Mouse (Mus musculus): ENCODE results near the gene Cubn. TPM values are rescaled to one million over a fixed set of nuclear protein-coding genes. Genes with fewer than 3 reads are reported as not detected.

Gene Cubn
- polyA plus RNA-seq, 1 experiment from 2014 or later: 0.23 TPM

DNA sequence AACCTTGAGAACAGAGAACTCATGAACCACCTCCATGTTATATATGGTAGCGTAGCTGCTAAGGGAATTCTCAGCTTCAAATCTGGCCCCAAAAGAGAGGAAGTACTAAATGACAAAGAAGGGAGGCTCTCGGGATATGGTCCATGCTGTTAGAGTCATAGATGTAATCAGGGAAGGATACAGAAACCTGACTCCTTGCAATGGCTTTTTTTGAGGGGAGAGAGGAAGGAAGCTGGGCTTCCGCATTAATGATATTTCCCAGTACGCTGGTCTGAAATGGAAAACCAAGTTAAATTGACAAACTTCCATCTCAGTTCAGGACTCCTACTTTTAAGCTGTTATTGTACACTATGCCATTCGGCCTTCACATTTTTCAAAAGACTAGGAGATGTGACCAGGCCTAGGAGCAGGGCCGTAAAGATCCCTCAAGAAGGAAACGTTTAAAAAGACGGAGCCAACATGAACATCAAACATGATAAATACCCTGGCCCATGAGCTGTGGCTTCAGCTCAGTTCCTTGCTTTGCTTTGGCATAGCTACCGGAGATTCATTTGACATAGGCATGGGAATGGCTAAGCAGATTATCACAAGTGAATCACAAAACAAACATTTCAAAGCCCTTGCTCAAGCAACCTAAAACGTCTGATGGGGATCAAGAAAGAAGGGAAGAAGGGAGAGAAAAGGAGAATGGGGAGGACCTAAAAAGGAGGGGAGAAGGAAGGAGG, 120.4 kb downstream of the Cubn start:
- WGBS: 61% methylated on average over 10 of the region's 10 CpGs
- H3K4me1 ChIP-seq (replicated peaks; ENCODE audit: control insufficient read depth, insufficient read depth, low read length): peaks cover 5% of the 10 kb centered on the region; the same call in 1 of the 2 replicates
- H3K9me3 ChIP-seq (ENCODE audit: control insufficient read depth, low read length): no peaks in the 10 kb centered on the region
- no peaks in the 10 kb centered on the region for H3K36me3 ChIP-seq (ENCODE audit: control insufficient read depth, insufficient read depth, low read length)
- peak overlapping the region; percentile 33; the same call in 1 of the 2 replicates for H3K9ac ChIP-seq (ENCODE audit: low read depth, low read length)
- H3K4me2 ChIP-seq (replicated peaks; ENCODE audit: low read depth, low read length): no peak overlapping the region
- ATAC-seq (ENCODE audit: low FRiP score) (no peak), DNase-seq (ENCODE audit: low spot score) (no peak)
- no peak overlapping the region for H3K4me3 ChIP-seq (ENCODE audit: low read depth, low read length)
- no peaks in the 10 kb centered on the region for H3K27me3 ChIP-seq (ENCODE audit: control insufficient read depth, insufficient read depth, low read length)
- H3K27ac ChIP-seq (ENCODE audit: low read depth, low read length): peak overlapping the region; percentile 89

DNA sequence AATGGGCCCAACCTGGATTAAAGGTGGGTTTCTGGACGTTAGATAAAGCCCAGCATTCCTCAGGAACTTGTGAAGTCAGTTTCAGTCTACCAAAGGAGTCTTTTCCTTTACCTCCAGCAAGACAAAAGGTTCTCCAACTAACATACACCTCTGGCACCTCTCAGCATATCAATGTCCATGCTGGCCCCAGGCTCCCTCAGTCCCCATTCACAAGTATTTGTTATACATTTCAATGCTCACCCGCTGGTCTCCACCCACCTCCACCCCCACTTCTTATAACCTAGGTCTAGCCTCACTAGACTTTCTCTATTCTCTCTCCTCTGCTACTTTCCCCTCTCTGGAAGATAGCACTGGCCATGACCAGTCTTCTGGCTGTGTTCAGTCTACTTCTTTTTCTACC, 121.1 kb downstream of the Cubn start:
- no peak overlapping the region for H3K9ac ChIP-seq (ENCODE audit: low read depth, low read length)
- H3K9me3 ChIP-seq (ENCODE audit: control insufficient read depth, low read length): no peaks in the 10 kb centered on the region
- DNase-seq (ENCODE audit: low spot score) (no peak), ATAC-seq (ENCODE audit: low FRiP score) (no peak)
- H3K27ac ChIP-seq (ENCODE audit: low read depth, low read length): peak overlapping the region; percentile 89; the same call in 1 of the 2 replicates
- H3K4me3 ChIP-seq (ENCODE audit: low read depth, low read length): no peak overlapping the region
- no peaks in the 10 kb centered on the region for H3K27me3 ChIP-seq (ENCODE audit: control insufficient read depth, insufficient read depth, low read length)
- no peak overlapping the region for H3K4me2 ChIP-seq (replicated peaks; ENCODE audit: low read depth, low read length)
- H3K36me3 ChIP-seq (ENCODE audit: control insufficient read depth, insufficient read depth, low read length): no peaks in the 10 kb centered on the region
- H3K4me1 ChIP-seq (replicated peaks; ENCODE audit: control insufficient read depth, insufficient read depth, low read length): peaks cover 5% of the 10 kb centered on the region; the same call in 1 of the 2 replicates
- WGBS: 30% methylated on average over 2 of the region's 2 CpGs

DNA sequence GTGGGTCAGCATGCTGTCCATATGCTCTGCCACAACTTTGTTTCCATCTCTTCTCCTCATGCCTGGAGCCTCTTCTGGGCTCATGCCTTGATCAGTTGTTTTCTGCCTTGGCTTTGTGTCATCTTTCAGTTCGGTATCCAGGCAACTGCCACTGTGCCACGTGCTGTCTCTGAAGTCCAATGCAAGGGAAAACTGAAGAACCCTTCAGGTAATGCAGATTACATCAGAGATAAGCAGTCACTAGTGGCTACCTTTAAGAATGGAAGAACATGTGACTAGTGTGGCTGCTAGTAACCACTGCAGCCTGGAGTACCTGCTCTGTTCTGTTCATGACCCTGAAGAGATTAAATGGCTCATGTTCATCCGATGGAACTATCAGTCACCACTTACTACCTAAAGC, 123.1 kb downstream of the Cubn start:
- H3K4me2 ChIP-seq (replicated peaks; ENCODE audit: low read depth, low read length): no peak overlapping the region
- WGBS: 67% methylated on average over 3 of the region's 3 CpGs
- ATAC-seq (ENCODE audit: low FRiP score): no peak

DNA sequence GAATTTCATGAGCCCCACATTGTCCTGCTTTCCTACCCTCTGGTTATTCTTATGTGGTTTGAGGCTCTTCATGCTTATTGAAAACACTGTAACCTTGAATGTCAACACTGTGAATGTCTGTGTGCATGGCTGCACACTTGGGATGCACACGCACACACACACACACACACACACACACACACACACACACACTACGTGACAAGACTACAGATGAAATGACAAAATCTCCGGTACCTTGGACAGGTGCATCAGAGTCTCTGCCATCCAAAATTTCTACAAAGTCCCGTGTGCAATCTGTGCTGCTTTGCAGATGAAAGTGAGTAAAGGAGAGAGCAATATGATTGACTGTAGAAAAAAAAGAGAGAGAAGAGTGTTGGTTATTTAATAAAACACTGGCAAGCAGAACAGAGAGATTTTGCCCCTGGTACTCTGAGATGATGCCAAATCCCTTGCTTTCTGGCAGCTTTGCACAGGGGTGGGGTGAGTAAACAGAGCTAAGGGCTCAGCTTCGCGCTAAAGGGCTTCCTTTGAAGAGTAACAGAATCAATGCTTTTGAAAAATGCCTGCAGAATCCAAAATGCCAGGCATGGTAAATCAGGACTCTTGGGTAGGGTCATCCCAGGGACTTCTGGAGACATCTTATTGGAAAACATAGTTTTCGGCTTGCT, 133.6 kb downstream of the Cubn start:
- H3K9ac ChIP-seq (ENCODE audit: low read depth, low read length): no peak overlapping the region
- WGBS: 69% methylated on average over 7 of the region's 7 CpGs
- no peaks in the 10 kb centered on the region for H3K4me1 ChIP-seq (replicated peaks; ENCODE audit: control insufficient read depth, insufficient read depth, low read length)
- H3K36me3 ChIP-seq (ENCODE audit: control insufficient read depth, insufficient read depth, low read length): no peaks in the 10 kb centered on the region
- H3K27me3 ChIP-seq (ENCODE audit: control insufficient read depth, insufficient read depth, low read length): no peaks in the 10 kb centered on the region
- no peak overlapping the region for H3K4me2 ChIP-seq (replicated peaks; ENCODE audit: low read depth, low read length)
- H3K27ac ChIP-seq (ENCODE audit: low read depth, low read length): no peak overlapping the region
- no peak overlapping the region for H3K4me3 ChIP-seq (ENCODE audit: low read depth, low read length)
- H3K9me3 ChIP-seq (ENCODE audit: control insufficient read depth, low read length): no peaks in the 10 kb centered on the region
- ATAC-seq (ENCODE audit: low FRiP score) (no peak), DNase-seq (ENCODE audit: low spot score) (no peak)

More for the DNA sequence above, 123.1 kb downstream of the Cubn start:
- Histone ChIP-seq H3K4me3 (ENCODE audit: low read depth, low read length) (no peak overlapping the region), H3K9ac (ENCODE audit: low read depth, low read length) (no peak overlapping the region), H3K27ac (ENCODE audit: low read depth, low read length) (no peak overlapping the region), H3K27me3 (ENCODE audit: control insufficient read depth, insufficient read depth, low read length) (no peaks in the 10 kb centered on the region), H3K9me3 (ENCODE audit: control insufficient read depth, low read length) (no peaks in the 10 kb centered on the region), H3K4me1 (replicated peaks; ENCODE audit: control insufficient read depth, insufficient read depth, low read length) (peaks cover 5% of the 10 kb centered on the region; the same call in 1 of the 2 replicates), H3K36me3 (ENCODE audit: control insufficient read depth, insufficient read depth, low read length) (no peaks in the 10 kb centered on the region)
- DNase-seq (ENCODE audit: low spot score): no peak

DNA sequence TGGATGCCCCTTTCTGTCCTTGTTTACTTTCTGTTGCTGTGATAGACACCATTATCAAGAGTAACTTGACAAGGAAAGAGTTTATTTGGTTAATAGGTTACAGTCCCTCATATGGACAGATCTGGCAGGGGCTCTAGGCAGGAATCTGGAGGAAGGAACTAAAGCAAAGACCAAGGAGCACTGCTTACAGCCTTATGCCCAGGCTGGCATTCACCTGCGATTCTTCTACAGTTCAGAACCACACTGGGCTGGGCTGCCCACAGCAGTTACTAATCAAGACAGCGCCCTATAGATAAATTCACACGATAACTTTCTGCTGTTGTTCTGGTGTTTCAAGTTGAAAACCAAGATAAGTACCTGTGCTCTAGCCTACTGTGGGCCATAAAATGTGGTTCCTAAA, 138.8 kb downstream of the Cubn start:
- no peaks in the 10 kb centered on the region for H3K27me3 ChIP-seq (ENCODE audit: control insufficient read depth, insufficient read depth, low read length)
- no peaks in the 10 kb centered on the region for H3K9me3 ChIP-seq (ENCODE audit: control insufficient read depth, low read length)
- no peak overlapping the region for H3K27ac ChIP-seq (ENCODE audit: low read depth, low read length)
- DNase-seq (ENCODE audit: low spot score) (no peak), ATAC-seq (ENCODE audit: low FRiP score) (no peak)
- no peaks in the 10 kb centered on the region for H3K36me3 ChIP-seq (ENCODE audit: control insufficient read depth, insufficient read depth, low read length)
- H3K4me2 ChIP-seq (replicated peaks; ENCODE audit: low read depth, low read length): no peak overlapping the region
- H3K4me1 ChIP-seq (replicated peaks; ENCODE audit: control insufficient read depth, insufficient read depth, low read length): no peaks in the 10 kb centered on the region
- WGBS: 90% methylated on average over 3 of the region's 3 CpGs
- no peak overlapping the region for H3K9ac ChIP-seq (ENCODE audit: low read depth, low read length)
- no peak overlapping the region for H3K4me3 ChIP-seq (ENCODE audit: low read depth, low read length)

DNA sequence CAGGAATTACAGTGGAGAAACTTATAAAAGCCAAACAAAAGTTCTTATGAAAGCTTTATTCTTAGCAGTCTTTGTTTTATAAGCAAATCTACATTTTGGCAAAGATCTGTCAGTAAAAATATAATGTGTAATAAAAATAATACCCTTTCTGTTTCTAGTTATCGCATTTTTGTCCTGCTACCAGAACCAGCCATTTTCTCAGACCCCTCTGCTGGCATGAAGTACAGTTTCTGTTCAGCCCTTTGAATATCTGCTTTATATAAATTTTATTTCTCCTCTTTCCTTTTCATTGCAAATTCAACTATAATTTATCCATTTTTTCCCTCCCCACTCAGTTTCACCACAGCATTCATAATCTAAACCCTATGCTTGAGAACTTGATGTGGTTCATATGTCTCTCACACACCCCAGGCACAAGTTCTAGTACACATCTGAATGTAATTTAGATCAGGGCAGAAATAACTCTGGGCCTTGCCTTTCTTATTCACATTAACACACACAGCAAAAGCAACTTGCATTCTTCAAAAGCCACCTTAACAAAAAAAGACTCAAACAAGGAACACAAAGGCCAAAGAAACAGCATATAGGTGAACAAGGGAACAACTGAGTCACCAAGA, 139.4 kb downstream of the Cubn start:
- Histone ChIP-seq H3K9ac (ENCODE audit: low read depth, low read length) (no peak overlapping the region), H3K27me3 (ENCODE audit: control insufficient read depth, insufficient read depth, low read length) (no peaks in the 10 kb centered on the region), H3K4me3 (ENCODE audit: low read depth, low read length) (no peak overlapping the region), H3K27ac (ENCODE audit: low read depth, low read length) (no peak overlapping the region), H3K4me2 (replicated peaks; ENCODE audit: low read depth, low read length) (no peak overlapping the region), H3K9me3 (ENCODE audit: control insufficient read depth, low read length) (no peaks in the 10 kb centered on the region), H3K4me1 (replicated peaks; ENCODE audit: control insufficient read depth, insufficient read depth, low read length) (no peaks in the 10 kb centered on the region), H3K36me3 (ENCODE audit: control insufficient read depth, insufficient read depth, low read length) (no peaks in the 10 kb centered on the region)
- DNase-seq (ENCODE audit: low spot score): no peak
- no peak for ATAC-seq (ENCODE audit: low FRiP score)
- WGBS: 98% methylated on average over 1 of the region's 1 CpGs

DNA sequence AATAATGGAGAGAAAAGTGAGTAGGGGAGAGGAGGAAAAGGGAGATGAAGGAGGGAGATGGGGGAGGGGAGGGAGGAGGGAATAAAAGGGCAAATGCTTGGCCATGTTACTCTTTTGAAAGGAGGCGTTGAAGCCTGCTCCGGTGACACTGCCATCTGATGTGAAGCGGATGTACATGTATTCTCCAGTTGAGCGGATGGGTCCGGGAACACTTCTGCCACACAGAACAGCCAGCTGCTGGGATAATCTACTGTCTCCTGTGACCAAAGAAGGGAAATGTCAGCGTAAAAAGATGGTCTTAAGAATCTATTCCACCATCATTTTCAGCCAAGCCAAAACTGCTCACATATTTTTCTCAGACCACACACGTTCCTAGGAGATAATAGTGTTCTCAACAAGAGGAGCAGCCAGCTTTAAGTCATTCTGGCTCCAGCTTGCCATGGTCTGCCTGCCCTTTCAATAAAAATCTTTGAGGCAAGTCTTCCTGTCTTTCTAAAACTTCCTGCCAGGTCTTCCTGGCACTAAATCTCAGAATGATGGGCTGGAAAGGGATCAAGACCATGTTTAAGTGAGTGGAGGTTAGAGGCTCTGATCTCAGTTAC, 149.2 kb downstream of the Cubn start:
- Histone ChIP-seq H3K36me3 (ENCODE audit: control insufficient read depth, insufficient read depth, low read length) (no peaks in the 10 kb centered on the region), H3K27me3 (ENCODE audit: control insufficient read depth, insufficient read depth, low read length) (no peaks in the 10 kb centered on the region), H3K4me3 (ENCODE audit: low read depth, low read length) (no peak overlapping the region), H3K27ac (ENCODE audit: low read depth, low read length) (no peak overlapping the region), H3K9me3 (ENCODE audit: control insufficient read depth, low read length) (no peaks in the 10 kb centered on the region), H3K4me2 (replicated peaks; ENCODE audit: low read depth, low read length) (no peak overlapping the region), H3K4me1 (replicated peaks; ENCODE audit: control insufficient read depth, insufficient read depth, low read length) (no peaks in the 10 kb centered on the region), H3K9ac (ENCODE audit: low read depth, low read length) (no peak overlapping the region)
- DNase-seq (ENCODE audit: low spot score) (no peak), ATAC-seq (ENCODE audit: low FRiP score) (no peak)
- 59% methylated on average over 7 of the region's 7 CpGs for WGBS

DNA sequence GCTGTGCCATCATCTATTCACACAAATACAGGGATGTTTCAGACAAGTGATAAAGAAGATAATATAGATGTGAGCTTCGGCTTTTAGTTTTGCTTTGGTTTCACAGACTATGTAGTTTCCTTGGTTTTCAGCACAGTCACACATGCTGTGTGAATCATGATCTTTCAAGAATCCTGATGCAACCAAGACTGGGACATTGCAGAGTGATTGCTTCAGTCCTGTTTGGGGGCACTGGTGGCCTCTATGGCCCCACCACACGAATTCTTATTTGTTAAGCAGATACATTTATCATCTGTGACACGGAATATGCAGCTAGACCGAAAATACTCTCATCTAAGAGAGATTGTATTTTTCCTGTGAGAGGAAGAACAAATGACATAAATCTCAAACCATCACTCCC, 156.2 kb downstream of the Cubn start:
- no peak for DNase-seq (ENCODE audit: low spot score)
- 87% methylated on average over 4 of the region's 4 CpGs for WGBS
- Histone ChIP-seq H3K4me2 (replicated peaks; ENCODE audit: low read depth, low read length) (no peak overlapping the region), H3K4me1 (replicated peaks; ENCODE audit: control insufficient read depth, insufficient read depth, low read length) (no peaks in the 10 kb centered on the region), H3K9me3 (ENCODE audit: control insufficient read depth, low read length) (no peaks in the 10 kb centered on the region), H3K36me3 (ENCODE audit: control insufficient read depth, insufficient read depth, low read length) (no peaks in the 10 kb centered on the region), H3K4me3 (ENCODE audit: low read depth, low read length) (no peak overlapping the region), H3K27me3 (ENCODE audit: control insufficient read depth, insufficient read depth, low read length) (no peaks in the 10 kb centered on the region), H3K9ac (ENCODE audit: low read depth, low read length) (no peak overlapping the region), H3K27ac (ENCODE audit: low read depth, low read length) (no peak overlapping the region)
- ATAC-seq (ENCODE audit: low FRiP score): no peak

All from hindbrain, embryonic 11.5 days (tissue).